Mouse (Mus musculus): ENCODE measurements around the gene M6pr. TPM values are rescaled to one million over a fixed set of nuclear protein-coding genes. Genes with fewer than 3 reads are reported as not detected.

The M6pr gene
- polyA plus RNA-seq, 1 experiment from 2014 or later: 132 TPM

DNA sequence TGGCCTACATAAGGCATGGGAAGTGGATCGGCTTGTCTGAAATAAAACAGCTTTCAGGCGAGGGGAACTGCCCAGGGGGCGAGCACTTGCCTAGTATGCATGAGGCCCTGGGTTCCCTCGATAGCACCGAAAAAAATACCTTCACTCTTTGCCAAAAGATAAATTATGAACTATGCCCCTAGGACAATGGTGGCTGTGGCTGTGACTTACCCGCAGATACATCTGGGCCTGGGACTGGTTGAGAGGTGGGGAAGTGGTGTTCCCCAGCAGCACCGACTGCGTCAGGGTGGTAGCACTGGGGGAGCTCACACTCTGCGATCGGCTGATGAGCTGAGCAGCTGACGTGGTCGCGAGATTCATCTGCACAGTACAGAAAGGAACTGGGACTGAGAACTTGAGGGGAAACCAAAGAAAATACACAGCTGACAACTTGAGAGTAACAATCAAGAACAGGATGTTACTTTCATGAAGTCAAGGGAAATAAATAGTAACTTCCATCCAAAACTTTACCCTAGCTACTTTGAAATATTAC is 24.6 kb downstream of the M6pr start:
- 0 out of 2 replicates have a peak, but pooled peaks cover 1% of the 10 kb centered on the region for H3K4me1 ChIP-seq (ENCODE audit: control insufficient read depth, insufficient read depth, low read length)
- H3K4me3 ChIP-seq (replicated peaks; ENCODE audit: low read length): no peak overlapping the region
- H3K9me3 ChIP-seq (replicated peaks; ENCODE audit: control insufficient read depth, low read length): no peaks in the 10 kb centered on the region
- no peak overlapping the region for H3K4me2 ChIP-seq (ENCODE audit: low read depth, low read length)
- no peaks in the 10 kb centered on the region for H3K27me3 ChIP-seq (ENCODE audit: control insufficient read depth, insufficient read depth, low read length)
- no peak overlapping the region for H3K27ac ChIP-seq (ENCODE audit: low read length)
- peaks cover 15% of the 10 kb centered on the region for H3K36me3 ChIP-seq (ENCODE audit: control insufficient read depth, insufficient read depth, low read length)
- ATAC-seq (ENCODE audit: insufficient read depth, low FRiP score): no peak
- WGBS: 84% methylated on average over 13 of the region's 13 CpGs
- no peak overlapping the region for H3K9ac ChIP-seq (ENCODE audit: low read length)

DNA sequence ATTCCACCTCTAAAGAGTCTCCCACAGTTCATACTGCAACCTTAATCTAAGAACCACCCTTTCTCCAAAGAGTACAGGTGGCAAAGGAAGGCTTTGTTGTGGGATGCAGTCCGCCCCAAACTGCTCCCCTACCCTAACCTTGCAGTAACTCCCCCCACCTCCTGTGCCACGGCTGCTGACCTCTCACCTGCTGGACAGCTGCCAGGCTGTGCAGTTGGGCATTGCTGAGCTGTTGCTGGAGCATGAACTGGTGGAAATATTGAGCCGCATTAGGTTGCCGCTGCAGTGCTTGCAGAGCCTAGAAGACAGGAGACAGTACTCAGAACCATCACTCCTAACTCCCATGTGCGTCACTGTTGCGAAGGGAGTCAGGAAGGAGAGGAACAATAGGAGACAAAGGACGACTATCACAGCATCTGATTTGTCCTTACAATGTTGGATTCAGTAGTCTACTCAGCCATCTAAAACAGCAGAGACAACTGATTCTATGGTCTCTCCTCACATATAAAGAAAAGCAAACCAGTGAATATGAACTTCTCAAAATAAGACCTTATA is 26.3 kb downstream of the M6pr start:
- no peak overlapping the region for H3K9ac ChIP-seq (ENCODE audit: low read length)
- ATAC-seq (ENCODE audit: insufficient read depth, low FRiP score): no peak
- H3K36me3 ChIP-seq (ENCODE audit: control insufficient read depth, insufficient read depth, low read length): peaks cover 15% of the 10 kb centered on the region
- H3K4me3 ChIP-seq (replicated peaks; ENCODE audit: low read length): no peak overlapping the region
- no peaks in the 10 kb centered on the region for H3K27me3 ChIP-seq (ENCODE audit: control insufficient read depth, insufficient read depth, low read length)
- peaks cover 8% of the 10 kb centered on the region; the same call in 1 of the 2 replicates for H3K4me1 ChIP-seq (ENCODE audit: control insufficient read depth, insufficient read depth, low read length)
- H3K27ac ChIP-seq (ENCODE audit: low read length): no peak overlapping the region
- WGBS: 78% methylated on average over 7 of the region's 7 CpGs
- H3K9me3 ChIP-seq (replicated peaks; ENCODE audit: control insufficient read depth, low read length): no peaks in the 10 kb centered on the region
- H3K4me2 ChIP-seq (ENCODE audit: low read depth, low read length): no peak overlapping the region

DNA sequence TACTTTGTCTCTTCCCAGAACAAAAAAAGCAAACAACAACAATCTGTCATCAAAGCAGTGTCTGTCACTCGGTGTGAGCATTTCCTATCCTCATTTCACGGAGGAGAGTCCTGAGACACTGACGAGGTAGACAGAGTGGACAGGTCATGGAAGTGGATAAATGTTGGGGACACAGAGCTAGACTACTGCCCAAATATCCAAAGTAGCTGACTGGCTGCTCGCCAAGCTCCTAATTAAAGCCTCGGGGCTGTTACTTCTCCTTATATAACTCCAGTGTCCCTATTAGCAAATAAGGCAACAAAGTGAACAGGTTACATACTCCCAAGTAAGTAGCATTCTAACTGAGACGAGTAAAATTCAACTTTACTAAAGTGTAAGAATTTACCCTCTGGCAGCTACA is 29.0 kb downstream of the M6pr start:
- WGBS: 57% methylated on average over 6 of the region's 6 CpGs
- no peak overlapping the region for H3K9ac ChIP-seq (ENCODE audit: low read length)
- no peak overlapping the region for H3K27ac ChIP-seq (ENCODE audit: low read length)
- no peak overlapping the region for H3K4me3 ChIP-seq (replicated peaks; ENCODE audit: low read length)
- H3K4me1 ChIP-seq (ENCODE audit: control insufficient read depth, insufficient read depth, low read length): peaks cover 8% of the 10 kb centered on the region; the same call in 1 of the 2 replicates
- peaks cover 11% of the 10 kb centered on the region for H3K36me3 ChIP-seq (ENCODE audit: control insufficient read depth, insufficient read depth, low read length)
- no peak overlapping the region for H3K4me2 ChIP-seq (ENCODE audit: low read depth, low read length)
- no peak for ATAC-seq (ENCODE audit: insufficient read depth, low FRiP score)
- no peaks in the 10 kb centered on the region for H3K27me3 ChIP-seq (ENCODE audit: control insufficient read depth, insufficient read depth, low read length)
- no peaks in the 10 kb centered on the region for H3K9me3 ChIP-seq (replicated peaks; ENCODE audit: control insufficient read depth, low read length)

DNA sequence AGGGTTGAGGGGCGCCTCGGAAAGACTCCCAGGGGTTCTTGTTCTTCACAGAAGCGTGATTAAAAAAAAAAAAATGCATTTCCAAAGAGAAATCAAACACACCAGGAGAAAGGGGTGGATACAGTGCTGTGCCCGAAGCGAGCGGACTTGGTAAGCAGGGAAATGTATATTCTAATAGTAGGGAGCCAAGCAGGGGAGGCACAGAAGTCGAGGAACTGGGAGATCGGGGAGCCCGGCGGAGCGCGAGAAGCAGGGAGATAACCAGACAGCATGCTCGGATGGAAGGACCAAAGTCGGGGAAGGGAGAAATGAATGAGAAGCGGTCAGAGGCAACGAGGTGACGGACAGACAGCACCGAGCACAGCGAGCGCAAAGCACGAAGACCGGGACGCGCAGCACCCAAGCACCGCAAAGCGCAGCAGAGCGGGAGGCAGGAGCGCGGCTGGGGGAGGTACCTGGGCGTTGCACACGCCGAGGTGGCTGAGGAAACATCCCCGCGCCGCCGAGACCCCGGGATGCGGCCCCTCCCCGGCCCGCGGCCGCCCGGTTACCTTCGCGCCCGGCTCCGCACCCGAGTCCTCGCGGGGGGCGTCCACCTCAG is 30.6 kb downstream of the M6pr start:
- Histone ChIP-seq H3K27me3 (ENCODE audit: control insufficient read depth, insufficient read depth, low read length) (no peaks in the 10 kb centered on the region), H3K9me3 (replicated peaks; ENCODE audit: control insufficient read depth, low read length) (no peaks in the 10 kb centered on the region), H3K4me3 (replicated peaks; ENCODE audit: low read length) (peak overlapping the region; percentile 78)

DNA sequence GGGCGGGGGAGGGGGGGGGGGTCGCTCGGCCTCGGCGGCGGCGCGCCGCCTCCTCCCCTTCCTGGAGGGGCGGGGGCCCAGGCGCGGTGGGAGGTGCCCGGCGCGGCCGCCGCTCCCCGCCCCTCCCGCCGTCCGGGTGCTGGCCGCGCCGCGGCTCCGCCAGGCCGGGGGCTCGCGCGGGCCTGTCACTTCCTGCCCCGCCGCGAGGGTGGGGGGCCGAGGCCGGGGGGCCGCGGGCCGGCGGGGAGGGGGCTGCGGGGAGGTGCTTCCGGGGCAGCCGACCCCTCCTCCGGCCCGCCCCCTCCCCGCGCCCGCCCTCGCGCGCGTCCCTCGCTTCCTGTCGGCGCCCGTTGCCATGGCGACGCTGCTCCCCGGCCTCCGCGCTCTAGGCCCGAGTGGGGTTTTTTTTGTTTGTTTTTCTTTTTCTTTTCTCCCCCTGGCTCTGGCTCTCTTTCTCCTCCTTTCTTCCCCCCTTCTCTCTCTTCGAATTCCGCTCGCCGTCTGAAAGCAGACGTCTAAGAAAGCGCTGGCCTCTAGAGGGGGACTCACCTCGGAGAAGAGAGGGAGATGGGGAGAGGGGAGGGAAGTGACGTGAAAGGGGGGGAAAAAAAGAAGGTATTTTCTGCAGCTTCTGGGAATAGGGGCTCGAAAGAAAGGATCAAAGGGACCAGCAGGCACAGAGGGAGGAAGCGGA is 31.3 kb downstream of the M6pr start:
- no peaks in the 10 kb centered on the region for H3K9me3 ChIP-seq (replicated peaks; ENCODE audit: control insufficient read depth, low read length)
- H3K9ac ChIP-seq (ENCODE audit: low read length): peak overlapping the region; percentile 90
- H3K4me1 ChIP-seq (ENCODE audit: control insufficient read depth, insufficient read depth, low read length): peaks cover 15% of the 10 kb centered on the region
- peak overlapping the region; percentile 78 for H3K4me3 ChIP-seq (replicated peaks; ENCODE audit: low read length)
- H3K27me3 ChIP-seq (ENCODE audit: control insufficient read depth, insufficient read depth, low read length): no peaks in the 10 kb centered on the region
- H3K27ac ChIP-seq (ENCODE audit: low read length): peak overlapping the region; percentile 97
- peak overlapping the region; percentile 71 for H3K4me2 ChIP-seq (ENCODE audit: low read depth, low read length)
- peaks cover 4% of the 10 kb centered on the region; the same call in 1 of the 2 replicates for H3K36me3 ChIP-seq (ENCODE audit: control insufficient read depth, insufficient read depth, low read length)
- ATAC-seq (ENCODE audit: insufficient read depth, low FRiP score): peak; percentile 91
- WGBS: under 1% methylated on average over 40 of the region's 71 CpGs

More for the DNA sequence above, 30.6 kb downstream of the M6pr start:
- peak; percentile 78 for ATAC-seq (ENCODE audit: insufficient read depth, low FRiP score)
- under 1% methylated on average over 25 of the region's 51 CpGs for whole genome bisulfite sequencing
- H3K4me1 ChIP-seq (ENCODE audit: control insufficient read depth, insufficient read depth, low read length): peaks cover 15% of the 10 kb centered on the region
- H3K4me2 ChIP-seq (ENCODE audit: low read depth, low read length): peak overlapping the region; percentile 87
- peaks cover 4% of the 10 kb centered on the region; the same call in 1 of the 2 replicates for H3K36me3 ChIP-seq (ENCODE audit: control insufficient read depth, insufficient read depth, low read length)
- H3K9ac ChIP-seq (ENCODE audit: low read length): peak overlapping the region; percentile 90
- peak overlapping the region; percentile 97 for H3K27ac ChIP-seq (ENCODE audit: low read length)

DNA sequence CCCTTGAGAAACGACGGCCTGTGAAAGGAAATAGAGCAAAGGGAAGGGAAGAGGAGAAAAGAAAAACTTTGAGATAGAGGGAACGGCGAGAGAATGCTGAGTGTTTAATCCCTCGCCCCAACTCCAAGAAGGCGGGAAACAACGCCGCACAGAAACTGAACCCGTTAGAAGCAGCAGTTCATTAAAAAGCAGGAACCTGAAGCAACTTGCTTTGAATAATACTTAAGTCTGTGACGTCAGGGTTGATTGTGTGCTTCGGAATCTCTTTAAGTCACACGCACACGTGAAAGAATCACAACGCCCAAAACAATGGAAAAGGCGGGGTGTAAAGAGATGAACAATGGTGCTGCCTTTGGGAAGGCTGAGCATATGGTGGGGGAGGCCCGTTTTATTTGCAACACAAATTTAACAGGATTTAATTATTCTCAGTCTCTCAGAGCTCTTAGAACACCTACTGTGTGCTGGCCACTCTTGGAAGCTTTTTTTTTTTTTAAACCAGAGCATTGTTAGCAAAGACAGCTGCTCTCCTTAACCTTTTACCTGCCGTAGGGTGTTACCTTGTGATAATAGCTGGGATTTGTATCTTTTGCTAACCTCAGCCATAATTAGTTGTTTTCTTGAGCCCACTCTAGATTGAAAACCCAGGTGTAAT is 32.0 kb downstream of the M6pr start, which contains the start of gene Phc1:
TSS of gene Phc1 (minus strand) at position 213 of the 652 bp plus-strand sequence.
- Histone ChIP-seq H3K9ac (ENCODE audit: low read length) (peak within 1 kb of the TSS; percentile 90), H3K4me3 (replicated peaks; ENCODE audit: low read length) (peak within 1 kb of the TSS; percentile 78), H3K27ac (ENCODE audit: low read length) (peak within 1 kb of the TSS; percentile 97), H3K9me3 (replicated peaks; ENCODE audit: control insufficient read depth, low read length) (no peaks in the 10 kb centered on the region), H3K36me3 (ENCODE audit: control insufficient read depth, insufficient read depth, low read length) (peaks cover 4% of the 10 kb centered on the region; the same call in 1 of the 2 replicates), H3K4me2 (ENCODE audit: low read depth, low read length) (peak within 1 kb of the TSS; percentile 87), H3K4me1 (ENCODE audit: control insufficient read depth, insufficient read depth, low read length) (peaks cover 15% of the 10 kb centered on the region), H3K27me3 (ENCODE audit: control insufficient read depth, insufficient read depth, low read length) (no peaks in the 10 kb centered on the region)
- ATAC-seq (ENCODE audit: insufficient read depth, low FRiP score): no peak
- 2% methylated on average over 17 of the region's 17 CpGs for WGBS

DNA sequence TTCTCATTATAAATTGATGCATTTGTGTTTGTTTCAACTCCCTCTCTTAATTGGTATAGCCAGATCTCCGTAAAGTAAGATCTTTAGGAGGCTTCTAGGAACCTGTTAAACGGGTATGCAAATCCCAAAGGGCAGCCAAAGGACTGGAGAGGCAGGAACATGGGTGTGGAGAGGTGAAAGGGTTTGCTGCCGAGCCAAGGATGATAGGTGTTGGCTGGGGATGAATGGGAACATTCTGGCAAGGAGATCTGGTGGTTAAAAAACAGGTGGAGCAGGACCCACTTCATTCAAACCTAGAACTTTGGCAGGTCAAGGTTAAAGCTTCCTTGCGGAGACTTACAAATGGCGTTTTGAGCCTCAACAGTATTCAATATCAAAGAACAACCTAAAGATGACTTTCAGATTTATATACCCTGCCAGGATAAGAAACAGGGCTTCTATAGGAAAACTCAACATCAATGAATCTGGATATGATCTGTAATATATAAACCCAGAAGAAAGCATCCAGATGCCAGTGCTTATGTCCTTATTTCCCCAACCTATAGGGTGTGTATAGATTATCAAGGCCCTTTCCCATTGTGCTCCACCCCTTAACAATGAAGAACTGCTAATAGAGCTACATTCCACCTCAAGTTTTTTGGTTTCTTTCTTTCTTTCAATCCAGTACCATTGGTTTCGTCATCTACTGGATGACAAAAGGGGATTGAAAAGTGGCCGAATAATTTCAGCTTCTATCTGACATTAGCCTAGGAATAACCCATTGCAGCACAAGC is 32.7 kb downstream of the M6pr start:
- Histone ChIP-seq H3K9me3 (replicated peaks; ENCODE audit: control insufficient read depth, low read length) (no peaks in the 10 kb centered on the region), H3K27ac (ENCODE audit: low read length) (peak overlapping the region; percentile 64), H3K4me1 (ENCODE audit: control insufficient read depth, insufficient read depth, low read length) (peaks cover 15% of the 10 kb centered on the region), H3K4me2 (ENCODE audit: low read depth, low read length) (peak overlapping the region; percentile 71), H3K4me3 (replicated peaks; ENCODE audit: low read length) (no peak overlapping the region), H3K9ac (ENCODE audit: low read length) (no peak overlapping the region), H3K27me3 (ENCODE audit: control insufficient read depth, insufficient read depth, low read length) (no peaks in the 10 kb centered on the region), H3K36me3 (ENCODE audit: control insufficient read depth, insufficient read depth, low read length) (peaks cover 1% of the 10 kb centered on the region; the same call in 1 of the 2 replicates)
- WGBS: 42% methylated on average over 7 of the region's 7 CpGs
- peak; percentile 24; the same call in 1 of the 2 replicates for ATAC-seq (ENCODE audit: insufficient read depth, low FRiP score)

DNA sequence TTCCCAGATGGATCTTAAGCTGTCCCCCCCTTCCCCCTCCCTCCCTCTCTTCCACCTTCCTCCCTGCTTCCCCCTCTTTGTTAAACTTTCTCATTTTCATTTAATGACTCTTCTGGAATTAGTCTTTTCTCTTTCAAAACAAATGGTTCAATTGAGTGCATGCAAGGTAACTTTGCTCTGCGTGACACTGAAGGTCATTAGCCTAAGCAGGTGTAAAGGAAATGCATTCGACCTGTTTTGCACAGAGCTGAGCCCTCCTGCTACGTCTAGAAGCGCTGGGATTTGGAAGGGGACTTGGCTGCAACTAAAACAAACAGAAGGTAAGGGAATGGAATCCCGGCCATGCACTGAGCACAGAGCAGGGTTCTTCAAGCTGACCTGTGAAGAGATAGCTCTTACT is 33.6 kb downstream of the M6pr start:
- H3K27me3 ChIP-seq (ENCODE audit: control insufficient read depth, insufficient read depth, low read length): no peaks in the 10 kb centered on the region
- peaks cover 15% of the 10 kb centered on the region for H3K4me1 ChIP-seq (ENCODE audit: control insufficient read depth, insufficient read depth, low read length)
- H3K4me3 ChIP-seq (replicated peaks; ENCODE audit: low read length): no peak overlapping the region
- ATAC-seq (ENCODE audit: insufficient read depth, low FRiP score): no peak
- 23% methylated on average over 5 of the region's 5 CpGs for WGBS
- H3K4me2 ChIP-seq (ENCODE audit: low read depth, low read length): no peak overlapping the region
- H3K36me3 ChIP-seq (ENCODE audit: control insufficient read depth, insufficient read depth, low read length): no peaks in the 10 kb centered on the region
- H3K9me3 ChIP-seq (replicated peaks; ENCODE audit: control insufficient read depth, low read length): no peaks in the 10 kb centered on the region
- H3K27ac ChIP-seq (ENCODE audit: low read length): no peak overlapping the region
- no peak overlapping the region for H3K9ac ChIP-seq (ENCODE audit: low read length)

Measured in stomach, embryonic 16.5 days (tissue).